Comparison of ENCODE assay signal across 9 mouse cellular contexts in the genomic region with DNA sequence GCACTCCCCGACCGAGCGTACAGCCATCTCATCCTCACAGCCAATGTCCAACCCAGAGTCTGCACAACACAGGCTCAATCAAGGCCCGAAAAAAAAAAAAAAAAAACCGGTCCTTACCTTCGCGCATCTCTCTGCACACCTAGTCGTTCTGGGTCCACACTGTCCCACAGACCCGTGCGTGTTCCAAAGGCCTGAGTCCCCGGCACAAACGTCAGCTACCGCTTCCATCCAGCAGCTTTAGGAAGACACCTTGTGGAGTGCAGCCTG. TPM values are rescaled to one million over a fixed set of nuclear protein-coding genes. Genes with fewer than 3 reads are reported as not detected.
DNase-seq lines count a peak whose midpoint lies in the region; ATAC-seq and TF ChIP-seq lines count a peak whose summit lies in the region.
"Had no signal": no experiment of that assay in that cellular context is flagged by ENCODE, and none has a peak within 500 bp of the region (broad histone marks: within the 10 kb centered on the region; RNA-seq: fewer than 3 reads in every experiment).

No protein-coding gene starts in this region.

- no peak for TF ChIP-seq CTCF in hindbrain, postnatal 0 days (IDR thresholded peaks at IDR 0.05; ENCODE audit: low read depth)

- DNase-seq in kidney, adult 8-10 months: no peak
- no peak for DNase-seq in hindbrain, postnatal 0 days (ENCODE audit: low spot score)
- DNase-seq in urinary bladder, postnatal 14 days (ENCODE audit: low spot score): no peak
- DNase-seq in frontal cortex, adult 2 months (ENCODE audit: extremely low spot score in 1 of 2, low spot score in 1 of 2): no peak
- DNase-seq in adrenal gland, postnatal 14 days: no peak

- 0 out of 2 replicates have a peak overlapping the region, but pooled peaks have one; percentile 5 for H3K9ac ChIP-seq in kidney, embryonic 15.5 days
- no peak overlapping the region for H3K9ac ChIP-seq in embryonic facial prominence, embryonic 12.5 days
- H3K9ac ChIP-seq in hindbrain, postnatal 0 days (replicated peaks; ENCODE audit: low read length): 0 out of 2 replicates have a peak overlapping the region, but pooled peaks have one; percentile 14
- H3K9ac ChIP-seq in midbrain, embryonic 16.5 days (ENCODE audit: low read depth, low read length): peak overlapping the region; percentile 55

- H3K4me1 ChIP-seq in kidney, embryonic 15.5 days: peaks cover 39% of the 10 kb centered on the region
- peaks cover 21% of the 10 kb centered on the region for H3K4me1 ChIP-seq in embryonic facial prominence, embryonic 12.5 days
- peaks cover 12% of the 10 kb centered on the region; the same call in 1 of the 2 replicates for H3K4me1 ChIP-seq in hindbrain, postnatal 0 days (ENCODE audit: insufficient read depth, low read length)
- H3K4me1 ChIP-seq in midbrain, embryonic 16.5 days (ENCODE audit: control insufficient read depth, insufficient read depth, low read length): peaks cover 14% of the 10 kb centered on the region; the same call in 1 of the 2 replicates

- 4% methylated on average over 13 of the region's 13 CpGs for WGBS in kidney, embryonic 15.5 days
- 1% methylated on average over 13 of the region's 13 CpGs for WGBS in embryonic facial prominence, embryonic 12.5 days
- 1% methylated on average over 13 of the region's 13 CpGs for WGBS in hindbrain, postnatal 0 days
- 1% methylated on average over 13 of the region's 13 CpGs for WGBS in midbrain, embryonic 16.5 days

- H3K4me2 ChIP-seq in kidney, embryonic 15.5 days: peak overlapping the region; percentile 84
- H3K4me2 ChIP-seq in embryonic facial prominence, embryonic 12.5 days (replicated peaks): peak overlapping the region; percentile 74
- peak overlapping the region; percentile 72 for H3K4me2 ChIP-seq in hindbrain, postnatal 0 days (ENCODE audit: low read depth, low read length)
- peak overlapping the region; percentile 81 for H3K4me2 ChIP-seq in midbrain, embryonic 16.5 days (ENCODE audit: low read length)

- no peaks in the 10 kb centered on the region for H3K36me3 ChIP-seq in kidney, embryonic 15.5 days
- no peaks in the 10 kb centered on the region for H3K36me3 ChIP-seq in embryonic facial prominence, embryonic 12.5 days
- no peaks in the 10 kb centered on the region for H3K36me3 ChIP-seq in hindbrain, postnatal 0 days (ENCODE audit: insufficient read depth, low read length)
- H3K36me3 ChIP-seq in midbrain, embryonic 16.5 days (ENCODE audit: control insufficient read depth, insufficient read depth, low read length): no peaks in the 10 kb centered on the region

- H3K4me3 ChIP-seq in kidney, embryonic 15.5 days (replicated peaks): peak overlapping the region; percentile 51
- H3K4me3 ChIP-seq in embryonic facial prominence, embryonic 12.5 days: peak overlapping the region; percentile 45
- H3K4me3 ChIP-seq in hindbrain, postnatal 0 days (ENCODE audit: low read length): peak overlapping the region; percentile 44
- H3K4me3 ChIP-seq in midbrain, embryonic 16.5 days (ENCODE audit: low read depth, low read length): peak overlapping the region; percentile 51

- H3K27me3 ChIP-seq in kidney, embryonic 15.5 days: peaks cover 95% of the 10 kb centered on the region
- peaks cover 85% of the 10 kb centered on the region for H3K27me3 ChIP-seq in embryonic facial prominence, embryonic 12.5 days
- peaks cover 64% of the 10 kb centered on the region for H3K27me3 ChIP-seq in hindbrain, postnatal 0 days (ENCODE audit: insufficient read depth, low read length)
- peaks cover 50% of the 10 kb centered on the region for H3K27me3 ChIP-seq in midbrain, embryonic 16.5 days (ENCODE audit: control insufficient read depth, insufficient read depth, low read depth, low read length)

- no peaks in the 10 kb centered on the region for H3K9me3 ChIP-seq in kidney, embryonic 15.5 days (replicated peaks)
- no peaks in the 10 kb centered on the region for H3K9me3 ChIP-seq in embryonic facial prominence, embryonic 12.5 days
- H3K9me3 ChIP-seq in hindbrain, postnatal 0 days (ENCODE audit: low read length): no peaks in the 10 kb centered on the region
- H3K9me3 ChIP-seq in midbrain, embryonic 16.5 days (replicated peaks; ENCODE audit: control insufficient read depth, low read length, poor library complexity, severe bottlenecking): no peaks in the 10 kb centered on the region

- peak; percentile 1; the same call in 1 of the 2 replicates for ATAC-seq in kidney, embryonic 15.5 days (replicated peaks; ENCODE audit: low FRiP score)
- no peak for ATAC-seq in embryonic facial prominence, embryonic 12.5 days (ENCODE audit: insufficient number of reproducible peaks, insufficient read depth, low FRiP score, low TSS enrichment)
- ATAC-seq in hindbrain, postnatal 0 days: no peak
- ATAC-seq in midbrain, embryonic 16.5 days: no peak

- no peak overlapping the region for H3K27ac ChIP-seq in kidney, embryonic 15.5 days
- H3K27ac ChIP-seq in embryonic facial prominence, embryonic 12.5 days: no peak overlapping the region
- no peak overlapping the region for H3K27ac ChIP-seq in hindbrain, postnatal 0 days
- 0 out of 2 replicates have a peak overlapping the region, but pooled peaks have one; percentile 47 for H3K27ac ChIP-seq in midbrain, embryonic 16.5 days (ENCODE audit: low read length)

RNA-seq across cellular contexts. Expression of a gene that starts 3.7 kb away (rescaled TPM):
- polyA plus RNA-seq in kidney, embryonic 15.5 days (2015; fragmentation: Nextera tagmentation; extraction: Ambion mirVana): 42.1 and 59.5 TPM in 2 replicates
- 40.3 and 50.4 TPM in 2 replicates for polyA plus RNA-seq in embryonic facial prominence, embryonic 12.5 days (2016; fragmentation: Nextera tagmentation; extraction: Ambion mirVana)
- 6.1 and 7.5 TPM in 2 replicates for total RNA-seq in hindbrain, postnatal 0 days (2014; rRNA removed)
- 17.9 and 19.7 TPM in 2 replicates for polyA plus RNA-seq in hindbrain, postnatal 0 days (2015; fragmentation: Nextera tagmentation; extraction: Ambion mirVana)
- polyA plus RNA-seq in midbrain, embryonic 16.5 days (2015; fragmentation: Nextera tagmentation; extraction: Ambion mirVana): 13.0 and 15.0 TPM in 2 replicates
- 5.7 and 7.4 TPM in 2 replicates for polyA plus RNA-seq in frontal cortex, adult 2 months (2012; rRNA removed)
- 26.3 and 36.4 TPM in 2 replicates for total RNA-seq in adrenal gland, postnatal 14 days (2021)

RNA-seq across cellular contexts. Expression of a gene that starts 32.1 kb away (rescaled TPM):
- polyA plus RNA-seq in kidney, embryonic 15.5 days (2015; fragmentation: Nextera tagmentation; extraction: Ambion mirVana): not detected in 2 replicates
- not detected in 2 replicates for polyA plus RNA-seq in embryonic facial prominence, embryonic 12.5 days (2016; fragmentation: Nextera tagmentation; extraction: Ambion mirVana)
- not detected in 2 replicates for total RNA-seq in hindbrain, postnatal 0 days (2014; rRNA removed)
- not detected in 2 replicates for polyA plus RNA-seq in hindbrain, postnatal 0 days (2015; fragmentation: Nextera tagmentation; extraction: Ambion mirVana)
- polyA plus RNA-seq in midbrain, embryonic 16.5 days (2015; fragmentation: Nextera tagmentation; extraction: Ambion mirVana): not detected in 2 replicates
- polyA plus RNA-seq in frontal cortex, adult 2 months (2012; rRNA removed): not detected in 2 replicates
- not detected in 2 replicates for total RNA-seq in adrenal gland, postnatal 14 days (2021)
- total RNA-seq: left cerebral cortex, adult 8-10 months had no signal
